Comparison of ENCODE assay signal across 8 mouse cellular contexts in genomic region chr10:3366036-3366869, GRCm38 (mm10). TPM values are rescaled to one million over a fixed set of nuclear protein-coding genes. Genes with fewer than 3 reads are reported as not detected.
A peak's percentile ranks its signal among the peaks of the same experiment; 100 is the strongest.
DNase-seq lines count a peak whose midpoint lies in the region; ATAC-seq lines count a peak whose summit lies in the region.

Gene Ppp1r14c (plus strand): TSS chr10:3366057.

- H3K9me3 ChIP-seq in embryonic facial prominence, embryonic 14.5 days (ENCODE audit: control insufficient read depth, low read length), result no peaks in the 10 kb centered on the region
- no peaks in the 10 kb centered on the region for H3K9me3 ChIP-seq in heart, embryonic 10.5 days
- H3K9me3 ChIP-seq in liver, embryonic 11.5 days (ENCODE audit: control insufficient read depth, low read length), result no peaks in the 10 kb centered on the region
- H3K9me3 ChIP-seq in neural tube, embryonic 11.5 days (ENCODE audit: control insufficient read depth, low read length), result no peaks in the 10 kb centered on the region

- DNase-seq in ovary, postnatal 10 days (ENCODE audit: low spot score), result peak; percentile 27
- no peak for DNase-seq in ovary, adult 18-20 months (ENCODE audit: low spot score)
- peak; percentile 43 for DNase-seq in embryonic facial prominence, embryonic 14.5 days (ENCODE audit: low spot score)
- DNase-seq in heart, embryonic 10.5 days (ENCODE audit: low spot score), result peak; percentile 78
- peak; percentile 20 for DNase-seq in kidney, postnatal 14 days
- DNase-seq in liver, embryonic 11.5 days (ENCODE audit: low spot score), result peak; percentile 45
- peak; percentile 68 for DNase-seq in neural tube, embryonic 11.5 days (ENCODE audit: low spot score)
- DNase-seq in spleen, adult 18-20 months, result no peak

- H3K27ac ChIP-seq in embryonic facial prominence, embryonic 14.5 days (replicated peaks; ENCODE audit: low read depth, low read length), result no peak within 1 kb of the TSS
- peak within 1 kb of the TSS; percentile 90 for H3K27ac ChIP-seq in heart, embryonic 10.5 days
- no peak within 1 kb of the TSS for H3K27ac ChIP-seq in liver, embryonic 11.5 days (ENCODE audit: low read depth, low read length)
- peak within 1 kb of the TSS; percentile 49; the same call in 1 of the 2 replicates for H3K27ac ChIP-seq in neural tube, embryonic 11.5 days (ENCODE audit: low read depth, low read length)

- peak within 1 kb of the TSS; percentile 61 for H3K9ac ChIP-seq in embryonic facial prominence, embryonic 14.5 days (ENCODE audit: low read depth, low read length)
- H3K9ac ChIP-seq in liver, embryonic 11.5 days (ENCODE audit: low read depth, low read length), result no peak within 1 kb of the TSS
- peak within 1 kb of the TSS; percentile 63 for H3K9ac ChIP-seq in neural tube, embryonic 11.5 days (ENCODE audit: low read length)

- H3K4me1 ChIP-seq in embryonic facial prominence, embryonic 14.5 days (ENCODE audit: control insufficient read depth, insufficient read depth, low read length), result peaks cover 12% of the 10 kb centered on the region; the same call in 1 of the 2 replicates
- H3K4me1 ChIP-seq in heart, embryonic 10.5 days, result peaks cover 11% of the 10 kb centered on the region; the same call in 1 of the 2 replicates
- no peaks in the 10 kb centered on the region for H3K4me1 ChIP-seq in liver, embryonic 11.5 days (replicated peaks; ENCODE audit: control insufficient read depth, insufficient read depth, low read length)
- peaks cover 5% of the 10 kb centered on the region; the same call in 1 of the 2 replicates for H3K4me1 ChIP-seq in neural tube, embryonic 11.5 days (ENCODE audit: control insufficient read depth, insufficient read depth, low read length)

- H3K36me3 ChIP-seq in embryonic facial prominence, embryonic 14.5 days (ENCODE audit: control insufficient read depth, insufficient read depth, low read length), result no peaks in the 10 kb centered on the region
- H3K36me3 ChIP-seq in heart, embryonic 10.5 days, result no peaks in the 10 kb centered on the region
- no peaks in the 10 kb centered on the region for H3K36me3 ChIP-seq in liver, embryonic 11.5 days (ENCODE audit: control insufficient read depth, insufficient read depth, low read length)
- no peaks in the 10 kb centered on the region for H3K36me3 ChIP-seq in neural tube, embryonic 11.5 days (ENCODE audit: control insufficient read depth, insufficient read depth, low read length)

- peak within 1 kb of the TSS; percentile 62 for H3K4me3 ChIP-seq in embryonic facial prominence, embryonic 14.5 days (ENCODE audit: low read depth, low read length)
- H3K4me3 ChIP-seq in heart, embryonic 10.5 days, result peak within 1 kb of the TSS; percentile 77
- H3K4me3 ChIP-seq in liver, embryonic 11.5 days (ENCODE audit: low read depth, low read length), result peak within 1 kb of the TSS; percentile 57
- peak within 1 kb of the TSS; percentile 62 for H3K4me3 ChIP-seq in neural tube, embryonic 11.5 days (ENCODE audit: low read depth, low read length)

- peaks cover 33% of the 10 kb centered on the region for H3K27me3 ChIP-seq in embryonic facial prominence, embryonic 14.5 days (replicated peaks; ENCODE audit: control insufficient read depth, insufficient read depth, low read length)
- H3K27me3 ChIP-seq in heart, embryonic 10.5 days (ENCODE audit: insufficient read depth, poor library complexity, severe bottlenecking), result no peaks in the 10 kb centered on the region
- peaks cover 25% of the 10 kb centered on the region for H3K27me3 ChIP-seq in liver, embryonic 11.5 days (replicated peaks; ENCODE audit: control insufficient read depth, insufficient read depth, low read length)
- no peaks in the 10 kb centered on the region for H3K27me3 ChIP-seq in neural tube, embryonic 11.5 days (ENCODE audit: control insufficient read depth, insufficient read depth, low read length)

- peak; percentile 83 for ATAC-seq in embryonic facial prominence, embryonic 14.5 days (ENCODE audit: low read depth)
- no peak; the same call in 1 of the 2 replicates for ATAC-seq in liver, embryonic 11.5 days (replicated peaks; ENCODE audit: low FRiP score)
- ATAC-seq in neural tube, embryonic 11.5 days (ENCODE audit: insufficient read depth, low FRiP score, low TSS enrichment), result peak; percentile 79

- WGBS in embryonic facial prominence, embryonic 14.5 days, result under 1% methylated on average over 37 of the region's 74 CpGs
- under 1% methylated on average over 74 of the region's 74 CpGs for WGBS in heart, embryonic 10.5 days
- WGBS in liver, embryonic 11.5 days, result under 1% methylated on average over 74 of the region's 74 CpGs
- WGBS in neural tube, embryonic 11.5 days, result under 1% methylated on average over 58 of the region's 74 CpGs

- H3K4me2 ChIP-seq in embryonic facial prominence, embryonic 14.5 days (ENCODE audit: low read depth, low read length), result peak within 1 kb of the TSS; percentile 96
- H3K4me2 ChIP-seq in liver, embryonic 11.5 days, result peak within 1 kb of the TSS; percentile 89
- H3K4me2 ChIP-seq in neural tube, embryonic 11.5 days (ENCODE audit: low read depth), result peak within 1 kb of the TSS; percentile 92

RNA-seq across cellular contexts. Expression of gene Ppp1r14c, which starts in this region (rescaled TPM):
- 20.1 and 29.2 TPM in 2 replicates for polyA plus RNA-seq in embryonic facial prominence, embryonic 14.5 days (2014; fragmentation: Nextera tagmentation; extraction: Ambion mirVana)
- 92.5 and 153 TPM in 2 replicates for polyA plus RNA-seq in heart, embryonic 10.5 days (2016; fragmentation: Nextera tagmentation; extraction: Ambion mirVana)
- 1.9 and 3.1 TPM in 2 replicates for polyA plus RNA-seq in liver, embryonic 11.5 days (2014; fragmentation: Nextera tagmentation; extraction: Ambion mirVana)
- 17.0 and 17.3 TPM in 2 replicates for polyA plus RNA-seq in neural tube, embryonic 11.5 days (2014; fragmentation: Nextera tagmentation; extraction: Ambion mirVana)

Comparison
In these comparisons a context has a peak if more than half of its experiments do, and no peak if none do; other contexts are left out.
1. DNase-seq: peak in ovary, postnatal 10 days (single experiment), embryonic facial prominence, embryonic 14.5 days (single experiment), heart, embryonic 10.5 days (single experiment), kidney, postnatal 14 days (single experiment), liver, embryonic 11.5 days (single experiment) and neural tube, embryonic 11.5 days (single experiment); none in ovary, adult 18-20 months (single experiment) and spleen, adult 18-20 months (0 of 2).
2. H3K27ac ChIP-seq: peak in heart, embryonic 10.5 days (single experiment) and neural tube, embryonic 11.5 days (single experiment); none in embryonic facial prominence, embryonic 14.5 days (single experiment) and liver, embryonic 11.5 days (single experiment).
3. Peak in every context shown above with its lines, with median percentiles within 50 percentile points of each other: H3K4me2 ChIP-seq and H3K4me3 ChIP-seq.